Comparison of ENCODE assay signal across 9 mouse cellular contexts in the genomic region with DNA sequence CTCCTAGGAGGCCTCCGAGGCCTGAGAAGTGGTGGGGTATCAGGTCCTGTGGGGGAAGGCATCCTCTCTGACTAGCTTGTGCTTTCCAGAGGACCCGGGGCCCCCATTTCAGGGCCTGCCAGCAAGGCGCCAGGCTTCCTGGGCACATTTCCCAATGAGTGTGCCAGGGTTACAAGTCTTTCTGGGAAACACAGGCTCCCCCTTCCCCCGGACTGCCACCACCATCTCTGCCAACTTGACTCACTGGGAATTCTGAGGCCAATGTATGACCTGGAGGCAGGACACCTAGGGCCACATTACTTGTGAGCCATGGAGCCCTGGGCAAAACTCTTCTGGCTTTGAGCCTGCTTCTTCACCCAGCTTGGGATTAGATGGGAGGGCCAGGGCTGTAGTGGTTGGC. TPM values are rescaled to one million over a fixed set of nuclear protein-coding genes. Genes with fewer than 3 reads are reported as not detected.
DNase-seq lines count a peak whose midpoint lies in the region; ATAC-seq and TF ChIP-seq lines count a peak whose summit lies in the region.
"Had no signal": no experiment of that assay in that cellular context is flagged by ENCODE, and none has a peak within 500 bp of the region (broad histone marks: within the 10 kb centered on the region; RNA-seq: fewer than 3 reads in every experiment).

No protein-coding gene starts in this region.

- TF ChIP-seq CTCF in hindbrain, postnatal 0 days (IDR thresholded peaks at IDR 0.05; ENCODE audit: low read depth): no peak

- 0 out of 2 replicates have a peak overlapping the region, but pooled peaks have one; percentile 39 for H3K9ac ChIP-seq in heart, embryonic 11.5 days (ENCODE audit: low read depth, low read length)
- no peak overlapping the region for H3K9ac ChIP-seq in hindbrain, postnatal 0 days (replicated peaks; ENCODE audit: low read length)

- no peak for ATAC-seq in heart, embryonic 11.5 days (replicated peaks; ENCODE audit: insufficient number of reproducible peaks, low FRiP score, low TSS enrichment)
- peak; percentile 51 for ATAC-seq in hindbrain, postnatal 0 days
- ATAC-seq in erythroid progenitor cell, adult 5-6 weeks (replicated peaks; ENCODE audit: low FRiP score, poor library complexity, severe bottlenecking): no peak

- no peaks in the 10 kb centered on the region for H3K9me3 ChIP-seq in heart, embryonic 11.5 days (replicated peaks; ENCODE audit: control insufficient read depth, low read length)
- no peaks in the 10 kb centered on the region for H3K9me3 ChIP-seq in hindbrain, postnatal 0 days (ENCODE audit: low read length)

- no peak for DNase-seq in heart, postnatal 36 days
- peak; percentile 74 for DNase-seq in left cerebral cortex, postnatal 4 days
- no peak for DNase-seq in left cerebral cortex, adult 11 months (ENCODE audit: low spot score)
- DNase-seq in adrenal gland, postnatal 36 days: peak; percentile 54 to 65
- DNase-seq in hindbrain, postnatal 0 days (ENCODE audit: low spot score): peak; percentile 78
- no peak for DNase-seq in layer of hippocampus, postnatal 36 days

- 0 out of 2 replicates have a peak overlapping the region, but pooled peaks have one; percentile 22 for H3K27ac ChIP-seq in heart, embryonic 11.5 days (ENCODE audit: low read depth, low read length)
- 0 out of 2 replicates have a peak overlapping the region, but pooled peaks have one; percentile 48 for H3K27ac ChIP-seq in hindbrain, postnatal 0 days
- H3K27ac ChIP-seq: macrophage had no signal

- peak overlapping the region; percentile 6; the same call in 1 of the 2 replicates for H3K4me2 ChIP-seq in heart, embryonic 11.5 days
- no peak overlapping the region for H3K4me2 ChIP-seq in hindbrain, postnatal 0 days (ENCODE audit: low read depth, low read length)

- H3K27me3 ChIP-seq in heart, embryonic 11.5 days (ENCODE audit: control insufficient read depth, insufficient read depth, low read length): no peaks in the 10 kb centered on the region
- no peaks in the 10 kb centered on the region for H3K27me3 ChIP-seq in hindbrain, postnatal 0 days (ENCODE audit: insufficient read depth, low read length)

- intact Hi-C loops in heart, postnatal 36 days (cut with DNase I): no loop called here
- intact Hi-C loops in left cerebral cortex, postnatal 4 days (cut with DNase I): loop anchor here (10.0 kb wide), 1 partner anchor 452 kb away; no protein-coding TSS in a partner anchor

- H3K4me3 ChIP-seq in heart, embryonic 11.5 days (ENCODE audit: low read depth, low read length): no peak overlapping the region
- no peak overlapping the region for H3K4me3 ChIP-seq in hindbrain, postnatal 0 days (ENCODE audit: low read length)

- H3K4me1 ChIP-seq in heart, embryonic 11.5 days (ENCODE audit: control insufficient read depth, insufficient read depth, low read length): peaks cover 87% of the 10 kb centered on the region
- peaks cover 25% of the 10 kb centered on the region for H3K4me1 ChIP-seq in hindbrain, postnatal 0 days (ENCODE audit: insufficient read depth, low read length)

- H3K36me3 ChIP-seq in heart, embryonic 11.5 days (ENCODE audit: control insufficient read depth, insufficient read depth, low read length): peaks cover 4% of the 10 kb centered on the region; the same call in 1 of the 2 replicates
- H3K36me3 ChIP-seq in hindbrain, postnatal 0 days (ENCODE audit: insufficient read depth, low read length): no peaks in the 10 kb centered on the region

- 83% methylated on average over 4 of the region's 4 CpGs for WGBS in heart, embryonic 11.5 days (ENCODE audit: insufficient replicate concordance)
- 50% methylated on average over 4 of the region's 4 CpGs for WGBS in hindbrain, postnatal 0 days

RNA-seq across cellular contexts. Expression of gene Arhgef17, which starts 9.0 kb away (rescaled TPM):
- 8.5 and 8.8 TPM in 2 replicates for polyA plus RNA-seq in heart, embryonic 11.5 days (2014; fragmentation: Nextera tagmentation; extraction: Ambion mirVana)
- 10 to 100 TPM; 24.3 to 29.9 TPM for total RNA-seq in heart, postnatal 36 days (2021)
- 10 to 100 TPM; 44.2 to 45.3 TPM for total RNA-seq in left cerebral cortex, postnatal 4 days (2021)
- 10 to 100 TPM; 63.3 to 69.0 TPM for total RNA-seq in adrenal gland, postnatal 36 days (2021)
- total RNA-seq in hindbrain, postnatal 0 days (2014; rRNA removed): 72.3 and 74.5 TPM in 2 replicates
- 8.1 and 10.1 TPM in 2 replicates for polyA plus RNA-seq in hindbrain, postnatal 0 days (2015; fragmentation: Nextera tagmentation; extraction: Ambion mirVana)
- total RNA-seq in erythroid progenitor cell, adult 5-6 weeks (2015; ENCODE audit: low replicate concordance): 0.42 TPM in 1 of 2 replicates, not detected in the other
- 0.08 TPM in 1 of 2 replicates, not detected in the other for total RNA-seq in erythroid progenitor cell, adult 5-6 weeks (2017; ENCODE audit: low replicate concordance)
- total RNA-seq in layer of hippocampus, postnatal 36 days (2021): 100 to 1,000 TPM; 152 to 158 TPM

RNA-seq across cellular contexts. Expression of gene P2ry6, which starts 51.5 kb away (rescaled TPM):
- polyA plus RNA-seq in heart, embryonic 11.5 days (2014; fragmentation: Nextera tagmentation; extraction: Ambion mirVana): 2.1 and 2.8 TPM in 2 replicates
- total RNA-seq in heart, postnatal 36 days (2021): 1 to 10 TPM; 4.3 to 4.7 TPM
- total RNA-seq in left cerebral cortex, postnatal 4 days (2021): 1 to 10 TPM; 2.0 to 2.5 TPM
- 1 to 10 TPM; 3.8 to 6.7 TPM for total RNA-seq in adrenal gland, postnatal 36 days (2021)
- total RNA-seq in hindbrain, postnatal 0 days (2014; rRNA removed): 1.5 and 3.5 TPM in 2 replicates
- polyA plus RNA-seq in hindbrain, postnatal 0 days (2015; fragmentation: Nextera tagmentation; extraction: Ambion mirVana): 3.4 and 3.6 TPM in 2 replicates
- total RNA-seq in erythroid progenitor cell, adult 5-6 weeks (2015; ENCODE audit: low replicate concordance): 2.9 and 5.0 TPM in 2 replicates
- total RNA-seq in erythroid progenitor cell, adult 5-6 weeks (2017; ENCODE audit: low replicate concordance): 0.64 and 1.7 TPM in 2 replicates
- 1 to 10 TPM; 3.2 to 3.5 TPM for total RNA-seq in layer of hippocampus, postnatal 36 days (2021)

RNA-seq across cellular contexts. Expression of gene Relt, which starts 59.7 kb away (rescaled TPM):
- 2.3 and 3.0 TPM in 2 replicates for polyA plus RNA-seq in heart, embryonic 11.5 days (2014; fragmentation: Nextera tagmentation; extraction: Ambion mirVana)
- total RNA-seq in heart, postnatal 36 days (2021): 1 to 10 TPM; 2.1 to 3.1 TPM
- 1 to 10 TPM; 6.3 to 7.4 TPM for total RNA-seq in left cerebral cortex, postnatal 4 days (2021)
- 1 to 10 TPM; 1.6 to 4.2 TPM for total RNA-seq in adrenal gland, postnatal 36 days (2021)
- 10.5 and 12.2 TPM in 2 replicates for total RNA-seq in hindbrain, postnatal 0 days (2014; rRNA removed)
- polyA plus RNA-seq in hindbrain, postnatal 0 days (2015; fragmentation: Nextera tagmentation; extraction: Ambion mirVana): 5.0 and 6.2 TPM in 2 replicates
- 71.7 and 73.8 TPM in 2 replicates for total RNA-seq in erythroid progenitor cell, adult 5-6 weeks (2015; ENCODE audit: low replicate concordance)
- total RNA-seq in erythroid progenitor cell, adult 5-6 weeks (2017; ENCODE audit: low replicate concordance): 37.1 and 40.8 TPM in 2 replicates
- 10 to 100 TPM; 11.5 to 11.8 TPM for total RNA-seq in layer of hippocampus, postnatal 36 days (2021)

Comparison
In these comparisons a context has a peak if more than half of its experiments do, and no peak if none do; other contexts are left out.
1. DNase-seq: peak in left cerebral cortex, postnatal 4 days (single experiment), adrenal gland, postnatal 36 days (2 of 2) and hindbrain, postnatal 0 days (single experiment); none in heart, postnatal 36 days (0 of 2), left cerebral cortex, adult 11 months (single experiment) and layer of hippocampus, postnatal 36 days (0 of 2).
2. RNA of gene Arhgef17, which starts 9.0 kb away (total RNA-seq): 152 to 158 TPM in layer of hippocampus, postnatal 36 days, 72.3 to 74.5 TPM in hindbrain, postnatal 0 days, 63.3 to 69.0 TPM in adrenal gland, postnatal 36 days, 44.2 to 45.3 TPM in left cerebral cortex, postnatal 4 days and 24.3 to 29.9 TPM in heart, postnatal 36 days; 0.08 to 0.42 TPM in erythroid progenitor cell, adult 5-6 weeks; every median in the first group is over 10 times any median in the second.